Mouse (Mus musculus) heart, embryonic 14.5 days (tissue): ENCODE results near the gene Galnt9. TPM values are rescaled to one million over a fixed set of nuclear protein-coding genes. Genes with fewer than 3 reads are reported as not detected.

ENCODE experiments used
- ATAC-seq: fragments of 200-750 bp; cut with Nextera tagmentation; 2 replicates; pipeline ENCODE4 v1.8.0; 2017; ENCODE audit warnings: low read depth, moderate TSS enrichment; ENCODE audit not compliant: insufficient number of reproducible peaks, insufficient read depth, low FRiP score
- H3K27ac ChIP-seq, 2 experiments: fragments of 200-500 bp in 1 of 2; fragments of 300-500 bp in 1 of 2; sonication (generic) in 1 of 2; replicated peaks in 1 of 2; 2 replicates each; pipeline ENCODE4 v1.5.1; 2012 to 2014; ENCODE audit warnings: low read depth in 2 of 2, low read length in 2 of 2, control low read depth in 1 of 2, mild to moderate bottlenecking in 1 of 2, mixed read lengths in 1 of 2; ENCODE audit not compliant: control insufficient read depth in 1 of 2, insufficient read depth in 1 of 2
- H3K27me3 ChIP-seq: fragments of 300-500 bp; sonication (generic); 2 replicates; pipeline ENCODE4 v1.6.1; 2014; ENCODE audit warnings: mild to moderate bottlenecking, low read length, control low read depth; ENCODE audit not compliant: control insufficient read depth, insufficient read depth
- H3K36me3 ChIP-seq: fragments of 300-500 bp; sonication (generic); 2 replicates; pipeline ENCODE4 v1.6.1; 2014; ENCODE audit warnings: mild to moderate bottlenecking, control low read depth, low read length, mixed read lengths; ENCODE audit not compliant: control insufficient read depth, insufficient read depth
- H3K4me1 ChIP-seq, 2 experiments: fragments of 200-500 bp in 1 of 2; fragments of 300-500 bp in 1 of 2; sonication (generic) in 1 of 2; 2 replicates each; pipeline ENCODE4 v1.6.1; 2012 to 2014; ENCODE audit warnings: low read length in 2 of 2, control low read depth in 1 of 2, mixed read lengths in 1 of 2; ENCODE audit not compliant: control insufficient read depth in 2 of 2, insufficient read depth in 2 of 2
- H3K4me2 ChIP-seq: fragments of 300-500 bp; sonication (generic); 2 replicates; pipeline ENCODE4 v1.6.1; 2014; ENCODE audit warnings: mild to moderate bottlenecking, low read length
- H3K4me3 ChIP-seq, 2 experiments: fragments of 200-500 bp in 1 of 2; fragments of 300-500 bp in 1 of 2; sonication (generic) in 1 of 2; 2 replicates each; pipeline ENCODE4 v1.5.1; 2012 to 2014; ENCODE audit warnings: low read length in 2 of 2, mild to moderate bottlenecking in 2 of 2, control low read depth in 1 of 2, low read depth in 1 of 2, moderate library complexity in 1 of 2; ENCODE audit not compliant: control insufficient read depth in 1 of 2, insufficient read depth in 1 of 2
- H3K9ac ChIP-seq: fragments of 300-500 bp; sonication (generic); 2 replicates; pipeline ENCODE4 v1.6.1; 2014; ENCODE audit warnings: mild to moderate bottlenecking, low read length
- H3K9me3 ChIP-seq: fragments of 300-500 bp; sonication (generic); 2 replicates; pipeline ENCODE4 v1.6.1; 2016; ENCODE audit warnings: low read length, control low read depth; ENCODE audit not compliant: control insufficient read depth
- WGBS: fragments of 180-500 bp; shearing (Covaris S2); extraction: QIAGEN DNeasy Blood & Tissue Kit; methylation state at CpG from one replicate; pipeline ENCODE4 v1.1.7; 2014; 5-methylcytosine and 5-hydroxymethylcytosine counted together
- polyA plus RNA-seq: library from polyadenylated mRNA; unstranded; fragments of >200 nt; fragmentation: Nextera tagmentation; extraction: Ambion mirVana; gene quantifications from 2 replicates; pipeline ENCODE4 v1.2.1, GENCODE M21; 2014

Gene Galnt9
- polyA plus RNA-seq, 1 experiment from 2014 or later: 0.18 TPM

DNA sequence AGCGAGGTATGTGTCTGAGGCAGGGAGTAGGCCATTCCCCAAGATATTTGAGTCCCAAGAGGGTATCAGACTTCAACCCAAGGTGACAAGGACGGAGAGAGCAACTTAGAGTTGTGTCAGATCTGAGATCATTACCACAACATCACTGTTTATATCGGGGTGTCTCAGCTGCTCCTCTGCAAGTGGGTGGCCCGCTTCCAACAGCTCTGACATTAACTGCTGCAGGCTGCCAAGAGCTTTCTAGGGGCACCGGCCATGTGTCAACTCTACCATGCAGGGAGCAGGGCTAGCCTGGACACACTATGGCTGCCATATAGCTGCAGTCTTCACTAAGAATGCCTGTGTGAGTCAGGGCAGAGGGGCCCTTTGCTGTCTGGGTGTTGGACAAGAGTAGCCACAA lies 65.7 kb downstream of the Galnt9 start:
- 75% methylated on average over 5 of the region's 5 CpGs for WGBS
- no peak overlapping the region for H3K27ac ChIP-seq
- no peak overlapping the region for H3K4me3 ChIP-seq
- no peaks in the 10 kb centered on the region for H3K36me3 ChIP-seq
- no peaks in the 10 kb centered on the region for H3K27me3 ChIP-seq
- H3K9me3 ChIP-seq: no peaks in the 10 kb centered on the region
- no peak overlapping the region for H3K9ac ChIP-seq
- no peak for ATAC-seq
- H3K4me1 ChIP-seq: no peaks in the 10 kb centered on the region
- no peak overlapping the region for H3K4me2 ChIP-seq

- Histone ChIP-seq H3K9me3 (no peaks in the 10 kb centered on the region), H3K27ac (no peak overlapping the region), H3K36me3 (no peaks in the 10 kb centered on the region), H3K27me3 (no peaks in the 10 kb centered on the region), H3K9ac (no peak overlapping the region), H3K4me1 (no peaks in the 10 kb centered on the region), H3K4me3 (no peak overlapping the region), H3K4me2 (no peak overlapping the region)
- no peak for ATAC-seq
- 82% methylated on average over 7 of the region's 7 CpGs for WGBS
These were observed 66.3 kb downstream of the Galnt9 start for GRCm38 (mm10) chr5:110610484-110610883.

DNA sequence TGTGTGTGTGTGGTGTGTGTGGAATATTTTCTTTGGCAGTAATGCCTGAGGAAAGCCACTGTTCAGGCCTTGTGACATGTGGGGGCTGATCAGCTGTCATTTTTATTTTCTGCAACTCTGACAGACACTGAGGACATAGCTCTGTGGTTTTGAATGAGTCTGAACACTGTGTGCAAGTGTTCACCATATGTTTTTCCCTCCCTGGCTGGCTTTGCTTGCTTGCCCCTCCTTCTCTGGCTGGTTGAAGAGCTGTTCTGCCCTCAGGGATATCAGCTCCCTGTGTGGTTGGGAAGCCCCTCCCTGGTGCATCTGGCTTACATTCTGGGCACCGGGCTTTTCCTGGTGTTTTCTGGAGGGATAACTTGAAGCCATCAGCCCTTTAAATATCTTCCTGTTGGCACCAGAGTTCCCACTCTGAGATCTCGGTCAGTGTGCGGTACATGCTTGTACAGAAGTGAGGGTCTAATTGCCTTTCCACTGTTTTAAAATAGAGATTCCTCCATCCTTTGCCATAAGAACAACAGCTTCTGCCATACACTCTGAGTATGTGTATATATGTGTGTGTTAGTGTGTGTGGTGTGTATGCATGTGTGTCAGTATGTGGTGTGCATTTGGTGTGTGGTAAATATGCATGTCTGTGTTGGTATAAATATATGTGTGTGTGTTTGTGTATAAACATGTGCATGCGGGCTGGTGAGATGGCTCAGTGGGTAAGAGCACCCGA lies 67.4 kb downstream of the Galnt9 start:
- H3K4me3 ChIP-seq: no peak overlapping the region
- 74% methylated on average over 5 of the region's 5 CpGs for WGBS
- H3K27me3 ChIP-seq: no peaks in the 10 kb centered on the region
- no peaks in the 10 kb centered on the region for H3K9me3 ChIP-seq
- H3K4me1 ChIP-seq: no peaks in the 10 kb centered on the region
- no peak overlapping the region for H3K27ac ChIP-seq
- no peak overlapping the region for H3K9ac ChIP-seq
- ATAC-seq: no peak
- no peaks in the 10 kb centered on the region for H3K36me3 ChIP-seq
- no peak overlapping the region for H3K4me2 ChIP-seq

GRCm38 (mm10) chr5:110619226-110619625 lies 75.1 kb downstream of the Galnt9 start:
- ATAC-seq: no peak
- Histone ChIP-seq H3K9me3 (no peaks in the 10 kb centered on the region), H3K27ac (no peak overlapping the region), H3K4me1 (no peaks in the 10 kb centered on the region), H3K36me3 (no peaks in the 10 kb centered on the region), H3K27me3 (no peaks in the 10 kb centered on the region), H3K9ac (no peak overlapping the region), H3K4me2 (no peak overlapping the region), H3K4me3 (no peak overlapping the region)
- 84% methylated on average over 6 of the region's 6 CpGs for WGBS

DNA sequence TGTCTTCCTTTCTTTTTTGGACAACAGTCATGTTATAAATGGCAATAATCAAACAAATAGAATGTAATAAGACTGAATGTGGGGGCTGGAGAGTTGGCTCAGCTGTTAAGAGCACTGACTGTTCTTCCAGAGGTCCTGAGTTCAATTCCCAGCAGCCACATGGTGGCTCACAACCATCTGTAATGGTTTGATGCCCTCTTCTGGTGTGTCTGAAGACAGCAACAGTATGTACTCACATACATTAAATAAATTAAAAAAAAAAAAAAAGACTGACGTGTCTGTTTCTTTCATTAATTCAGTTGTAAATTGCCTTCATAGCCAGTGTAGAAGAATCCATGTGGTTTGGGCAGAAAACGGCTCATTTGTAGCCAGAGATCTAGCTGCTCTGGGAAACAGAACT lies 80.2 kb downstream of the Galnt9 start:
- ATAC-seq: no peak
- WGBS: 79% methylated on average over 2 of the region's 2 CpGs

DNA sequence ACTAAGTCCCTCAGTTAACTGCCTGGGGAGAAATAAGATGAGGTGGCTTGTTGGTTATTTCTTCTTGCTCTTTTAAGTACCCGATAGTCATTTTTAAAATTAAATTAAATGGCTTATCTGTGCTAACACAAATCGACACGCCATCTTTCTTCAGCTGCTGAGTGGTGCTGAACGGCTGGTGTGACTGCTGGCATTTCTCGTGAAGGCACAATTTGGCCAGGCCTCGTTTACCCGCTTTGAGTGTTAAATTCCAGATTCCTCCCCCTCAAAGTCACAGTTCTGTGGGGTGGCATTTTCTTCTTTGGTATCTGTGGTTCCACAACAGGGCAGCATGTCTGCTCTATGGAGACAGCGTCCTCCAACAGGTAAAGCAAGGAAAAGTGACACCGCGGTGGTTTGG lies 83.2 kb downstream of the Galnt9 start:
- no peak overlapping the region for H3K9ac ChIP-seq
- H3K36me3 ChIP-seq: no peaks in the 10 kb centered on the region
- no peak overlapping the region for H3K4me2 ChIP-seq
- H3K27me3 ChIP-seq: peaks cover 21% of the 10 kb centered on the region
- WGBS: 48% methylated on average over 10 of the region's 10 CpGs
- no peaks in the 10 kb centered on the region for H3K9me3 ChIP-seq
- H3K4me1 ChIP-seq: no peaks in the 10 kb centered on the region
- H3K27ac ChIP-seq: no peak overlapping the region
- ATAC-seq: no peak
- H3K4me3 ChIP-seq: no peak overlapping the region

More for the DNA sequence above, 80.2 kb downstream of the Galnt9 start:
- peaks cover 21% of the 10 kb centered on the region for H3K27me3 ChIP-seq
- H3K9me3 ChIP-seq: no peaks in the 10 kb centered on the region
- no peak overlapping the region for H3K9ac ChIP-seq
- H3K4me3 ChIP-seq: no peak overlapping the region
- no peaks in the 10 kb centered on the region for H3K36me3 ChIP-seq
- no peak overlapping the region for H3K27ac ChIP-seq
- no peaks in the 10 kb centered on the region for H3K4me1 ChIP-seq
- H3K4me2 ChIP-seq: no peak overlapping the region

DNA sequence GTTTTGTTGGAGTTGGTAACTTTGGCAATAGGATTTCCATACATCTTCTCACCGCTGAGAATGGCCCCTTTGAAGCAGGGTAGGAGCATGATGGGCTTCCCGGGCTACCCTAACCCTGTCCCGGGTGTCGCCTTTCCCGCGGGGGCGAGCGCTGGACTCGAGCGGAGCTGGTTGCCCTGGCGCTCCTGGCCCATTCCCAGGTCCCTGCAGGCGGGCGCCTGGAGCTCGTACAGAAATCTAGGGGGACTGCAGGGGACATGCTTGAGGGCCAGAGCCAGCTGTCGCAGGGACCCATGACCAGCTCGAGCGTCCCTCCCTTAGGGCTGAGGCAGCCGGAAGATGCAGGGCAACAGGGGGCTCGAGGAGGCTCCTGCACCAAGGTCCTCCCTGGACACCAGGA lies 84.0 kb downstream of the Galnt9 start:
- Histone ChIP-seq H3K36me3 (no peaks in the 10 kb centered on the region), H3K4me2 (no peak overlapping the region), H3K4me3 (no peak overlapping the region), H3K27me3 (peaks cover 21% of the 10 kb centered on the region), H3K9ac (no peak overlapping the region), H3K4me1 (no peaks in the 10 kb centered on the region), H3K9me3 (no peaks in the 10 kb centered on the region), H3K27ac (no peak overlapping the region)
- WGBS: 11% methylated on average over 19 of the region's 19 CpGs
- ATAC-seq: no peak

DNA sequence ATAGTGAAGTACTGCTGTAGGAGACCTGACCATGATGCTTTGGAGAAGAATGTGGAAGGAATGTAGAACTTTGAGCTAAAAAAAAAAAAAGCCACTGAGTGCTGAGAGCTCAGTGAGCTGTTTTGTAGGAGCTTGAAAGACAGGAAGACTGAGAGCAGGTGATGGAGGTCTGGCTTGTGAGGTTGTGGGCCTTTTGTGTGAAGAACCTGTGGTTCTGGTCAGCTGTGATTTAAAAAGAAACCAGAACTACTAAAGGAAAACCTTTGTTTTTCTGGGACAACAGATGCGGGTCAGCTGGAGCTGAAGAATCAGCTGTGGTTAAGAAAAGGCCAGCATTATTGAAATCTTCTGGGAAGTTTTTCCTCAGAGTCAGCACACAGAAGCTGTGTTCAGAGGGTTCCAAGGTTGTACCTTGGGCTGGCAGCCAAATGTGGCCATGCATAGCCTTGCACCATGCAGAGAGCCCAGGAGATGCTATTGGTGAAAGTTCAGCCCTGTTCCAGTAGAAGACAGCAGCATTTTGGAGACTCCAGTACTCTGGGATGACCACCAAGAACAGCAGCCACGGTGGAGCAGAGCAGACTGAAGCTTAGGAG lies 85.5 kb downstream of the Galnt9 start:
- Histone ChIP-seq H3K36me3 (no peaks in the 10 kb centered on the region), H3K27me3 (peaks cover 21% of the 10 kb centered on the region), H3K4me3 (no peak overlapping the region), H3K9ac (no peak overlapping the region), H3K9me3 (no peaks in the 10 kb centered on the region), H3K4me2 (no peak overlapping the region), H3K4me1 (no peaks in the 10 kb centered on the region), H3K27ac (no peak overlapping the region)
- no peak for ATAC-seq
- 75% methylated on average over 2 of the region's 2 CpGs for WGBS
